Mouse (Mus musculus) frontal cortex, postnatal 25 days (tissue): ENCODE results near the gene Aktip.

Experiments
- DNase-seq, 2 experiments: peaks; one replicate each; pipeline ENCODE4 v3.0.0; 2022; ENCODE audit warnings: low spot score in 2 of 2

The Aktip gene

DNA sequence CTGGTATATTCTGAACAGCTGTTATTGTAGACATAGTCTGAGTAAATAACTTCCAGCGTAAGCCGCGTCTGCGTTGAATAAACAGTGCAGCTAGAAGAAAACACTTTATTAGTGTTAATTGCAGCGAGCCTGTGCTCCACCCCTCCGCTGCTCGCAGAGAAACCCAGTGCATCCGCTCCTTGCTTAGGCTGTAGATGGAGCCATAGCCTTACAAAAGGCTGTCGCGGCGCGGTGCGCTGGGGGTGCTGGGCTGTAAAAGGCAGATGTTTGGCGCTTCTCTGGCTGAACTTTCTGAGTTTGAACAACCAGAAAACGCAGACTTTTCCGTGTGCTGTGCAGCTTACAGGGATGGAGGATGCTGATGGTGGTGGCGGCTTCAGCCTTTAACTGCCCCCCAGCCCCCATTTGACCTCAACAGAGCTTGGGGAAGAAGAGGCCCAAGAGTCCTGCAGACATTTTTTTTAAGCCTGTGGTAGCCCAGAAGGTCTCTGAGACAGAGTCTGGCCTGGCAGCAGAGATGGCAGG is 8.9 kb downstream of the Aktip start:
- peak; percentile 24 to 53 for DNase-seq

DNA sequence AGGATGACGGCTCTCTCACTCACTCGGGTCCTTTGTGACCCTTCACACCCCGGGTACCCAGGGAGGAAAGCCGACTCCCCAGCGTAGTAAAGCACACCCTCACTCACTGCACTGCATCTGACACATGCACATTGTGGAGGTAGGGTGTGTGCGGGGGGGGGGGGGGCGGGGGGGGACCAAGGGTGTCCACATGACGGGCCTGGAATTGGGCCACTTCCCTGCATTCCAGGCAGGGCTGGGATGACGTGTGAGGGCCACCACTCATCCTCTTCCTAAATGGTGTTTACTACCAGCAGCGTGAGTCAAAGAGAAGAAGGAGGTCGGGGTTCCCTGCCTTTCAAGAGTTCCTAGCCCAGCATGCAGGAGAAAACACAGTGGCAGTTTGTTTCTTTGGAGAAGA is 11.6 kb downstream of the Aktip start:
- DNase-seq = no peak

- DNase-seq = no peak
These were observed 13.4 kb downstream of the Aktip start for GRCm38 (mm10) chr8:91186372-91186771.

GRCm38 (mm10) chr8:91177708-91178107 is 22.1 kb downstream of the Aktip start:
- DNase-seq = no peak

- no peak for DNase-seq
These were observed 23.6 kb downstream of the Aktip start for GRCm38 (mm10) chr8:91176176-91176575.

DNA sequence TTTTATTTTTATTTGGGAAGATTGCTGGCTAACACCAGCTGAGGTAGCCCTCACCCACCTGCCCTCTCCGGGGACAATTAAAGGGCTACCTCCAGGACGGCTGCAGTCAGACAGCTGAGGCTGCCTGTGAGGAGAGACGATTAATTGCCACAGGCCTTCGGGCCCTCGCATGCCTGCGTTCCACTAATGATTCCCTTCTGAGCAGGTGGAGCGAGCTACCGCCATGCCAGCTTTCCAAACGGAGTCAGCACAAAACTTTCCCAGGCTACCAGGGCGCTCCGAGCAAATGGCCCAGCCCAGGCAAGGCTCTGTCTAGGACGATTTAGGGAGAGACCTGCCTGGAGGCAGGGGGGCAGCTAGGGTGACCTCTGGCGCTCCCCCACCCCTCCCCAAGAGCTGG is 28.2 kb downstream of the Aktip start:
- DNase-seq = no peak

GRCm38 (mm10) chr8:91170914-91171313 is 28.9 kb downstream of the Aktip start:
- no peak for DNase-seq

DNA sequence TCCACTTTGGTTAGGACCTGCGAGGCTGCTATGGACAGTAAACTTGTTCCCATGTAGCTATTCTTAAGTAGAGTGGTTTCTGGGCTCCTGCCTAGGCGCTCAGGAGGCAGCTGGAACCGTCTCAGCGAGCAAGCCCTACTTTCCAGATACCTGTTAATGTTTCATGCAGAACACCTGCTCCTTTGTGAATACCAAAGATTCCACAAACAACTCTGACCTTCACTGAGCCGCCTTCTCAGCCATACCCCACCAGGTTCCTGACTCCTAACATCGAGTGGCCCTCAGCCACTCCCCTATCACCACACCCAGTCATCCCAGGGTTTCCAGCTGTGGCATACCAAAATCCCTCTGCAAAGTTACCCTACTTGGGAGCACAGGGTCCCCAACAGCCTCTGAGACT is 29.6 kb downstream of the Aktip start:
- no peak for DNase-seq

GRCm38 (mm10) chr8:91159959-91160800 is 39.6 kb downstream of the Aktip start:
- DNase-seq = no peak

DNA sequence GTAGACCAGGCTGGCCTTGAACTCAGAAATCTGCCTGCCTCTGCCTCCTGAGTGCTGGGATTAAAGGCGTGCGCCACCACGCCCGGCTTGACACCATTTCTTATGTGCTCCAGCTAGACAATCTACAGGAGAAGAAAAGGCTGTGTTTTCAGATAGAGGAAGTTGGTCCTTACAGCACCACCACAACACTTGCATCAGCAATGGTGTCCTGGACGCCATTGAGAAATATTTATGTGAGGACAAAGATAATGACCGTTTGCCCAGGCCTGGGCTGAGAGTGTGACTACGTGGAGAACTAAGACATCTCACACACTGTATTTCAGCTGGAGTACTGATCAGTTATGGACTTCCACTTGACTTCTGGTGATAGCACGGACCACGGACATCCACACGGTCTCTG is 41.2 kb downstream of the Aktip start:
- DNase-seq = no peak

DNA sequence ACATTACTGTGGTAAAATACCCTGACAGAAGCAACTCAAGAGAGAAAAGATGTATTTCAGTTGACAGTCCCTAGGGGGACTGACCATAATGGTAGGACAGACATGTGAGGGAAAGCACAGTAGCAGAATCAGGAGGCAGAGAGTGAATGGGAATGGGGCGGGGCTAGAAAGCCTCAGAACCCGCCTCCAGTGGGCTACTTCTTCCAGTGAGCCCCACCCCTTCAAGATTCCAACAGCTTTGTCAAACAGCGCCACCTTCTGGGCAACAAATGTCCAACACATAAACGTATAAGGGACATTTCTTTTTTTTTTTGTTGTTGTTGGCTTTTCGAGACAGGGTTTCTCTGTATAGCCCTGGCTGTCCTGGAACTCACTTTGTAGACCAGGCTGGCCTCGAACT is 45.2 kb downstream of the Aktip start:
- DNase-seq = no peak

- DNase-seq = no peak
These were observed 45.9 kb downstream of the Aktip start for GRCm38 (mm10) chr8:91153831-91154230.

GRCm38 (mm10) chr8:91151531-91151930 is 48.2 kb downstream of the Aktip start:
- no peak for DNase-seq

DNA sequence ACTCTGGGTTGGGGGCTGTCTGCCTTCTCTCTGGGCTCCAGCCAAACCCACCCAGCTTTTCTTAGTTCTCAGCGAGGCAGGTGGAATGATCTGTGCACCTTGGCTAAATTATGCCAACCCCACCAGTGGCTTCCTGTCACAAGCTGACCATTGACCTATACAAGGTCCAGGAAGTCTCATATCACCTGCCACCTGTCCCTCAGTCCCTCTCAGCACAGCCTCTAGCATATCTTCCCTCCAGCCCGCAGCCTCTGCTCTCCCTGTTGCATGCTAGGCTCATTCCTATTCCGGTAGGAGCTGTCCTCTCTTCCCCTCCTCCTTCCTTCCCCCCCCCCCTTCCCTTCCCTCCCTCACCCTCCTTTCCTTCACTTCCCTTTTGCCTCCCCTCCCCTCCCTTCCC is 50.5 kb downstream of the Aktip start:
- no peak for DNase-seq

DNA sequence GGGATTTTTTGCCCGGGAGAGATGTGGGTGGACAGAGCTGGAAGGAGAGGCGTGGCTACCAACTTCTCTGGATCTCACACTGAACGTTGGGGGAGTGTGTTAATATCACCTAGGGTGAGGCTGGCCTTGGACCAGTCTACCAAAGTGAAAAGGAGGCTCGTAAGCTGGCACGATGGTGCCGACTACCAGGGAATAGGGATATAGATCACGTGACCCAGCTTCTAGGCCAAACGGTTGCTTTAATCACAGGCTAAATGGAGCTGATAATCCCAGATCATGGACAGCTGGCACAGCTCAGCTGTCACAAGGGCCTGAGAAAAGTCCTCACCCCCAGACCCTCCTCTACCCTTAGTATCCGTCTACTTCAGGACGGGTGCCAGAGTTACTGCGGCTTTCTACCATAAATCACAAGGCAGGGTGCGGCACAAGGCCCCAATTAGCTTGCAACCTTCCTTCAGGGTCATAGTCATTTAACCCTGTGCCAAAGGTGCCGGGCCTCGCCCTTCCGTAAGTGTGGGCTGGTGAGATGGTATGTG is 51.1 kb downstream of the Aktip start:
- DNase-seq = no peak

GRCm38 (mm10) chr8:91147715-91148114 is 52.1 kb downstream of the Aktip start:
- DNase-seq = peak in 1 of 2 experiments; percentile 37

GRCm38 (mm10) chr8:91140828-91141227 is 58.9 kb downstream of the Aktip start:
- DNase-seq = no peak

DNA sequence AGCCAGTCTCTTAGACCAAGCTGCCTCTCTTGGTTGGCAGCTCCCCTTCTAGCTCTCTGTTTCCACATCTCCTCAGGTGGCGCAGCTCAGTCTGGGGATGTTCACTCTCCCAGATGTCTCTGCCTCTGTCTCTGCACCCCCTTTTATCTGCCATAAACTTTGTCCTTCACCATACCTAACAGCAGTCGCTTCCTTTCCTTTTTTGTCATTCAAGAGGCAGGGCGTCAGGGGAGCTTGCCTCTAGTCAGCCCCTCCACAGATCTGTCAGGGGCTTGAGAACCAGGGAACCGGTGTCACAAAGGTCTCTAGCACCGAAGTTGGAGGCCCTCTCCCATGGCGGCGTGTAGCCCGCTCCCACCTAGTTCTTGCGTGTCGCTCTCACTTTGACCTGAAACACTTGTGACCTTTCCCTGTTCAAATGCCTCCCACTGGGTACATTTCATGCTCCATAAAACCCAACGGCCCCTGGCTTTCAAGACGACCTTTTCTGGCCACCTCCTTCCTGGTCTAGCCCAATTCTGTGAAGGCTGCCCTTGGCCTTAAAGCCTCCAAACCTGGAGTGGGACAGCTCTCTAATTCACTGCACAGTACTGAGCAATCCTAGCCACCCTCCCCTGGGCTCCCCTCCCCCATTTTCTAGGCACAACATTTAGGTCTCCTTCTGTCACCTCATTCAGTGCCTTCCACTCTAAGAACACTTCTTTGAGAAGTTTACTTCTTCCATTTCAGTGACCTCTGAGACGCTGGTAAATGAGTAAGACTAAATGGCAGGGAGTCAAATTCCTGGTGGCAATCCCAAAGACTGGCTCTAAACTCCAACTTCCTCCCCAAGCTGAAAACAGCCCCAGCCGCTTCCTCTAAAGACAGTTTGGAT is 64.2 kb downstream of the Aktip start:
- DNase-seq = no peak

- DNase-seq = no peak
These were observed 65.1 kb downstream of the Aktip start for GRCm38 (mm10) chr8:91134659-91135058.

- DNase-seq = peak; percentile 100
These were observed 65.7 kb downstream of the Aktip start for GRCm38 (mm10) chr8:91134070-91134475.

DNA sequence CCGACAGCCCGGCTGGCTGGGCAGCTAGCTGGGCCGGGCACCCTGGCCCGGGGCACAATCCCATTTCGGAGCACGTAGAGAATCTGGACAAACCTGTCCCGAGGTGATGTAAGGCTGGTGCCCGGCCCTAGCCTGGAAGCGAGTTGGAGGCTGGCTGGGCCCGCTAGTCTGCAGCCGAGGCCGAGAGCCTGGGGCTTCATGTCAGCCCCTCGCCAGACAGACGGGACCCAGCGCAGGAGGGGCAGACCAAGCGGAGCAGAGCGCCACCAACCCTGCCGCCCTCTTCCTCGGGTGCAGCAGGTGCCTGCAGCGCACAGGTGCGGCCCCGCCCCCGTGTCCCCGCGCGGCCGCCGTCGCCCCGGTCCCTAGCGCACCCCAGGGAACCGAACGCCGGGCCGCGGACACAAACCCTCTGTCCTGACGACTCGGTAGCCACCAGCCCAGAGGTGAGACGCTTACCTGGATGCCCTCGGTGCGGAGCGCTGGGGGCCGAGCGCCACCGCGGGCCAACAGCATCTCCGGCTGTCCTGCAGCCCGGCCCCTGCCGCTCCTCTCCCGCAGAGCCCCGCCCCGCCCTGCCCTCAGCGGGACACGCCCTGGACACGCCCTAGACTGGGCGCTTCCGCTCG is 66.2 kb downstream of the Aktip start:
- DNase-seq = no peak

DNA sequence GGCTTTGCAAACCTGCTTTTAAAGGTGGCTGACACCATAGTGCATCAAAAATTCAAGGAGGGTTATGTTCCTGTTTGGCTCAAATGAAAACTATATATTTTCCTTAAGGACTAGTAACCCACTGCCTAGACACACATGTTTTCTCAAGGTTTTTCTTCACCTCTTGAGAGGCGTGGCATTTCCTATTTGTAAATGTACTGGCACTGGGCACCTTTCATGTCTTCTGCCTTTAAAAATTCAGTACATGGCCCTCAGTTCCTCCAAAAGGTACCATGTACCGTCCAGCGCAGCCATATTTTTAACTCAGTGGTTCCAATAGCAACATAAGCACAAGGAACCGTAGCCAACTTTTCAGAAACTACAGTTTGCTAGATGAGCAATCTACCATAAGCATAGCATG is 67.0 kb downstream of the Aktip start:
- DNase-seq = no peak
